Mouse (Mus musculus): ENCODE data around the gene Dnajc15.

DNA sequence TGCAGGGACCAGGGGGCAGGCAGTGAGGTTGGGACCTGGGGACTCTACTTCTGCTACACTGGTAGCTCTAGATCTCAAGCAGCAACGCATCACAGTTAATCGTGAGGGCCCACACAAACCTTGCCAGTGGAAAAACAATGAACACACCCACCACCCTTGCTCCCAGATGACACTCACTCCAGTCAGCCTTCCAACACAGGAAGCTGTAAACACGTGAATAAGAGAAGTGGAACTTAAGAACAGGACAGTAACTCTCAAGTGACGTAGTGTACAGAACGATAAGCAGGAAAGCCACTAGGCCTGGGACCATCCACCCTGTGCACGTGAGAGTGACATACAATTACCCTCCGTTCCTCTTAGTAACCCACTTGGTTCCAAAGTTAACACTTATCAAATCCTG, 25.1 kb downstream of the Dnajc15 start:
- TF ChIP-seq CTCF (IDR thresholded peaks at IDR 0.05; ENCODE audit: insufficient read depth, low read length) (no peak), POLR2A (IDR thresholded peaks at IDR 0.05; ENCODE audit: borderline replicate concordance, extremely low read depth, low read depth, low read length) (no peak)

Data from lung, adult 2 months (tissue).